Mouse (Mus musculus): Measurements from ENCODE around the gene Rad9a. TPM values are rescaled to one million over a fixed set of nuclear protein-coding genes. Genes with fewer than 3 reads are reported as not detected.
"Not testable (repeated sequence)": the region's sequence is repeated elsewhere in the genome, so short reads cannot be mapped to it uniquely, and the experiment has no call there.

The Rad9a gene
- 22.6 and 26.1 TPM in 2 replicates for polyA plus RNA-seq (2015; fragmentation: Nextera tagmentation; extraction: Ambion mirVana)

- Histone ChIP-seq H3K36me3 (ENCODE audit: control insufficient read depth, insufficient read depth) (peaks cover 7% of the 10 kb centered on the region; the same call in 1 of the 2 replicates), H3K4me2 (ENCODE audit: low read length) (peak within 1 kb of the TSS; percentile 82), H3K9me3 (ENCODE audit: control insufficient read depth, low read length) (no peaks in the 10 kb centered on the region), H3K27ac (ENCODE audit: low read length) (no peak within 1 kb of the TSS), H3K4me1 (replicated peaks; ENCODE audit: control insufficient read depth, insufficient read depth, low read length) (peaks cover 27% of the 10 kb centered on the region), H3K9ac (replicated peaks; ENCODE audit: low read depth, low read length) (peak within 1 kb of the TSS; percentile 67), H3K27me3 (replicated peaks; ENCODE audit: control insufficient read depth, insufficient read depth, low read length) (peaks cover 2% of the 10 kb centered on the region; the same call in 1 of the 2 replicates), H3K4me3 (replicated peaks; ENCODE audit: low read length) (peak within 1 kb of the TSS; percentile 74)
- under 1% methylated on average over 34 of the region's 34 CpGs for WGBS
- ATAC-seq, result peak; percentile 88
These were observed at the start of gene Rad9a for GRCm38 (mm10) chr19:4201291-4201909. TSS of gene Rad9a (minus strand) at chr19:4201662.

- H3K9me3 ChIP-seq (ENCODE audit: control insufficient read depth, low read length); H3K9ac ChIP-seq (replicated peaks; ENCODE audit: low read depth, low read length); H3K4me1 ChIP-seq (replicated peaks; ENCODE audit: control insufficient read depth, insufficient read depth, low read length); H3K36me3 ChIP-seq (ENCODE audit: control insufficient read depth, insufficient read depth); ATAC-seq; H3K4me3 ChIP-seq (replicated peaks; ENCODE audit: low read length); H3K27me3 ChIP-seq (replicated peaks; ENCODE audit: control insufficient read depth, insufficient read depth, low read length); H3K4me2 ChIP-seq (ENCODE audit: low read length); H3K27ac ChIP-seq (ENCODE audit: low read length): not testable (repeated sequence)
- 70% methylated on average over 1 of the region's 1 CpGs for WGBS
These were observed 47.2 kb upstream of the Rad9a start for GRCm38 (mm10) chr19:4248683-4249082.

GRCm38 (mm10) chr19:4247010-4247409 is 45.5 kb upstream of the Rad9a start:
- WGBS, result 55% methylated on average over 1 of the region's 1 CpGs
- no peak overlapping the region for H3K9ac ChIP-seq (replicated peaks; ENCODE audit: low read depth, low read length)
- H3K4me3 ChIP-seq (replicated peaks; ENCODE audit: low read length), result no peak overlapping the region
- no peaks in the 10 kb centered on the region for H3K27me3 ChIP-seq (replicated peaks; ENCODE audit: control insufficient read depth, insufficient read depth, low read length)
- H3K4me2 ChIP-seq (ENCODE audit: low read length), result no peak overlapping the region
- no peak overlapping the region for H3K27ac ChIP-seq (ENCODE audit: low read length)
- no peaks in the 10 kb centered on the region for H3K36me3 ChIP-seq (ENCODE audit: control insufficient read depth, insufficient read depth)
- no peaks in the 10 kb centered on the region for H3K4me1 ChIP-seq (replicated peaks; ENCODE audit: control insufficient read depth, insufficient read depth, low read length)
- no peaks in the 10 kb centered on the region for H3K9me3 ChIP-seq (ENCODE audit: control insufficient read depth, low read length)
- no peak for ATAC-seq

GRCm38 (mm10) chr19:4244775-4245174 is 43.3 kb upstream of the Rad9a start:
- H3K27ac ChIP-seq (ENCODE audit: low read length), result no peak overlapping the region
- ATAC-seq, result no peak
- no peaks in the 10 kb centered on the region for H3K4me1 ChIP-seq (replicated peaks; ENCODE audit: control insufficient read depth, insufficient read depth, low read length)
- H3K36me3 ChIP-seq (ENCODE audit: control insufficient read depth, insufficient read depth), result no peaks in the 10 kb centered on the region
- no peak overlapping the region for H3K9ac ChIP-seq (replicated peaks; ENCODE audit: low read depth, low read length)
- H3K27me3 ChIP-seq (replicated peaks; ENCODE audit: control insufficient read depth, insufficient read depth, low read length), result no peaks in the 10 kb centered on the region
- no peak overlapping the region for H3K4me3 ChIP-seq (replicated peaks; ENCODE audit: low read length)
- no peak overlapping the region for H3K4me2 ChIP-seq (ENCODE audit: low read length)
- 81% methylated on average over 6 of the region's 6 CpGs for WGBS
- no peaks in the 10 kb centered on the region for H3K9me3 ChIP-seq (ENCODE audit: control insufficient read depth, low read length)

GRCm38 (mm10) chr19:4242416-4242815 is 41.0 kb upstream of the Rad9a start:
- no peaks in the 10 kb centered on the region for H3K27me3 ChIP-seq (replicated peaks; ENCODE audit: control insufficient read depth, insufficient read depth, low read length)
- WGBS, result 56% methylated on average over 3 of the region's 3 CpGs
- H3K9ac ChIP-seq (replicated peaks; ENCODE audit: low read depth, low read length), result no peak overlapping the region
- no peaks in the 10 kb centered on the region for H3K9me3 ChIP-seq (ENCODE audit: control insufficient read depth, low read length)
- H3K36me3 ChIP-seq (ENCODE audit: control insufficient read depth, insufficient read depth), result no peaks in the 10 kb centered on the region
- H3K4me2 ChIP-seq (ENCODE audit: low read length), result no peak overlapping the region
- no peak overlapping the region for H3K4me3 ChIP-seq (replicated peaks; ENCODE audit: low read length)
- no peak for ATAC-seq
- no peak overlapping the region for H3K27ac ChIP-seq (ENCODE audit: low read length)
- H3K4me1 ChIP-seq (replicated peaks; ENCODE audit: control insufficient read depth, insufficient read depth, low read length), result no peaks in the 10 kb centered on the region

- H3K4me3 ChIP-seq (replicated peaks; ENCODE audit: low read length), result no peak overlapping the region
- no peaks in the 10 kb centered on the region for H3K27me3 ChIP-seq (replicated peaks; ENCODE audit: control insufficient read depth, insufficient read depth, low read length)
- no peaks in the 10 kb centered on the region for H3K4me1 ChIP-seq (replicated peaks; ENCODE audit: control insufficient read depth, insufficient read depth, low read length)
- no peak overlapping the region for H3K4me2 ChIP-seq (ENCODE audit: low read length)
- H3K9ac ChIP-seq (replicated peaks; ENCODE audit: low read depth, low read length), result no peak overlapping the region
- H3K9me3 ChIP-seq (ENCODE audit: control insufficient read depth, low read length), result no peaks in the 10 kb centered on the region
- no peaks in the 10 kb centered on the region for H3K36me3 ChIP-seq (ENCODE audit: control insufficient read depth, insufficient read depth)
- ATAC-seq, result no peak
- 78% methylated on average over 8 of the region's 8 CpGs for WGBS
- no peak overlapping the region for H3K27ac ChIP-seq (ENCODE audit: low read length)
These were observed 38.8 kb upstream of the Rad9a start for GRCm38 (mm10) chr19:4240247-4240668.

- no peak overlapping the region for H3K27ac ChIP-seq (ENCODE audit: low read length)
- H3K4me2 ChIP-seq (ENCODE audit: low read length), result no peak overlapping the region
- H3K9me3 ChIP-seq (ENCODE audit: control insufficient read depth, low read length), result no peaks in the 10 kb centered on the region
- H3K27me3 ChIP-seq (replicated peaks; ENCODE audit: control insufficient read depth, insufficient read depth, low read length), result peaks cover 3% of the 10 kb centered on the region
- H3K4me1 ChIP-seq (replicated peaks; ENCODE audit: control insufficient read depth, insufficient read depth, low read length), result peaks cover 11% of the 10 kb centered on the region
- H3K4me3 ChIP-seq (replicated peaks; ENCODE audit: low read length), result no peak overlapping the region
- WGBS, result 74% methylated on average over 4 of the region's 4 CpGs
- no peak overlapping the region for H3K9ac ChIP-seq (replicated peaks; ENCODE audit: low read depth, low read length)
- no peak for ATAC-seq
- no peaks in the 10 kb centered on the region for H3K36me3 ChIP-seq (ENCODE audit: control insufficient read depth, insufficient read depth)
These were observed 33.1 kb upstream of the Rad9a start for GRCm38 (mm10) chr19:4234548-4234947.

- no peak overlapping the region for H3K27ac ChIP-seq (ENCODE audit: low read length)
- H3K36me3 ChIP-seq (ENCODE audit: control insufficient read depth, insufficient read depth), result no peaks in the 10 kb centered on the region
- H3K4me1 ChIP-seq (replicated peaks; ENCODE audit: control insufficient read depth, insufficient read depth, low read length), result peaks cover 11% of the 10 kb centered on the region
- H3K4me2 ChIP-seq (ENCODE audit: low read length), result peak overlapping the region; percentile 68; the same call in 1 of the 2 replicates
- peaks cover 10% of the 10 kb centered on the region for H3K27me3 ChIP-seq (replicated peaks; ENCODE audit: control insufficient read depth, insufficient read depth, low read length)
- WGBS, result 78% methylated on average over 7 of the region's 7 CpGs
- ATAC-seq, result no peak
- H3K4me3 ChIP-seq (replicated peaks; ENCODE audit: low read length), result no peak overlapping the region; the same call in 1 of the 2 replicates
- H3K9ac ChIP-seq (replicated peaks; ENCODE audit: low read depth, low read length), result no peak overlapping the region
- H3K9me3 ChIP-seq (ENCODE audit: control insufficient read depth, low read length), result no peaks in the 10 kb centered on the region
These were observed 31.2 kb upstream of the Rad9a start for GRCm38 (mm10) chr19:4232651-4233050.

GRCm38 (mm10) chr19:4232186-4232572 is 30.7 kb upstream of the Rad9a start:
- peak overlapping the region; percentile 68 for H3K4me2 ChIP-seq (ENCODE audit: low read length)
- H3K9ac ChIP-seq (replicated peaks; ENCODE audit: low read depth, low read length), result peak overlapping the region; percentile 74
- no peaks in the 10 kb centered on the region for H3K9me3 ChIP-seq (ENCODE audit: control insufficient read depth, low read length)
- peaks cover 10% of the 10 kb centered on the region for H3K27me3 ChIP-seq (replicated peaks; ENCODE audit: control insufficient read depth, insufficient read depth, low read length)
- H3K4me3 ChIP-seq (replicated peaks; ENCODE audit: low read length), result peak overlapping the region; percentile 67
- peak; percentile 21; the same call in 1 of the 2 replicates for ATAC-seq
- no peaks in the 10 kb centered on the region for H3K36me3 ChIP-seq (ENCODE audit: control insufficient read depth, insufficient read depth)
- WGBS, result 21% methylated on average over 2 of the region's 2 CpGs
- peaks cover 11% of the 10 kb centered on the region for H3K4me1 ChIP-seq (replicated peaks; ENCODE audit: control insufficient read depth, insufficient read depth, low read length)
- H3K27ac ChIP-seq (ENCODE audit: low read length), result peak overlapping the region; percentile 57
